Mouse (Mus musculus): ENCODE data around the gene Tjp1. TPM values are rescaled to one million over a fixed set of nuclear protein-coding genes. Genes with fewer than 3 reads are reported as not detected.

Gene Tjp1
- total RNA-seq, 4 experiments from 2014 or later: 16.4 to 20.4 (median 18.6) TPM

Other genes with a start within 250 kb of the Tjp1 start
- gene Tarsl2, start 117.1 kb upstream of the Tjp1 start, total RNA-seq (2022): 10 to 100 TPM; 56.4 to 61.0 (median 58.0) TPM
- gene Tm2d3, start 163.4 kb upstream of the Tjp1 start, total RNA-seq (2022): 10 to 100 TPM; 11.6 to 16.4 (median 12.3) TPM